Mouse (Mus musculus) adrenal gland, postnatal 36 days (tissue): ENCODE results near the gene Tom1l1. TPM values are rescaled to one million over a fixed set of nuclear protein-coding genes. Genes with fewer than 3 reads are reported as not detected.

Source experiments
- DNase-seq, 2 experiments: peaks; one replicate each; pipeline ENCODE4 v3.0.0; 2021; ENCODE audit warnings: mixed read lengths in 1 of 2
- total RNA-seq, 2 experiments: library from RNA; stranded (reverse); gene quantifications; 2 replicates each; pipeline ENCODE4 v1.2.3; 2021

Tom1l1 gene
- total RNA-seq, 2 experiments from 2014 or later, result 43.9 to 68.2 TPM

- DNase-seq, result no peak
Measured at GRCm38 (mm10) chr11:90675479-90676110, 12.6 kb downstream of the Tom1l1 start.

- peak in 1 of 2 experiments; percentile 17 for DNase-seq
Measured at GRCm38 (mm10) chr11:90667325-90667724, 20.8 kb downstream of the Tom1l1 start.

- DNase-seq, result no peak
Measured at GRCm38 (mm10) chr11:90666916-90667315, 21.2 kb downstream of the Tom1l1 start.

GRCm38 (mm10) chr11:90666144-90666757 is 21.9 kb downstream of the Tom1l1 start:
- no peak for DNase-seq

- no peak for DNase-seq
Measured at GRCm38 (mm10) chr11:90665161-90665560, 23.0 kb downstream of the Tom1l1 start.

- DNase-seq, result no peak
Measured at GRCm38 (mm10) chr11:90664345-90664986, 23.7 kb downstream of the Tom1l1 start.

GRCm38 (mm10) chr11:90663618-90664297 is 24.4 kb downstream of the Tom1l1 start:
- no peak for DNase-seq

GRCm38 (mm10) chr11:90663052-90663451 is 25.1 kb downstream of the Tom1l1 start:
- no peak for DNase-seq

GRCm38 (mm10) chr11:90660662-90661061 is 27.5 kb downstream of the Tom1l1 start:
- DNase-seq, result peak; percentile 34 to 35

- DNase-seq, result no peak
Measured at GRCm38 (mm10) chr11:90657527-90657926, 30.6 kb downstream of the Tom1l1 start.

GRCm38 (mm10) chr11:90652603-90653002 is 35.6 kb downstream of the Tom1l1 start:
- DNase-seq, result no peak

- DNase-seq, result no peak
Measured at GRCm38 (mm10) chr11:90650231-90650885, 37.8 kb downstream of the Tom1l1 start.

- DNase-seq, result peak; percentile 10 to 22
Measured at GRCm38 (mm10) chr11:90649777-90650176, 38.4 kb downstream of the Tom1l1 start.

- DNase-seq, result peak; percentile 49 to 73
Measured at GRCm38 (mm10) chr11:90638312-90638830, 49.8 kb downstream of the Tom1l1 start.

GRCm38 (mm10) chr11:90637440-90638311 is 50.5 kb downstream of the Tom1l1 start, which contains the start of the genes Stxbp4 and Cox11:
Gene Stxbp4, minus strand, starts transcription at chr11:90638084.
Gene Cox11, plus strand, starts transcription at chr11:90638173.
- DNase-seq, result peak; percentile 94 to 96

- no peak for DNase-seq
Measured at GRCm38 (mm10) chr11:90634661-90635060, 53.5 kb downstream of the Tom1l1 start.

- DNase-seq, result no peak
Measured at GRCm38 (mm10) chr11:90632480-90632879, 55.7 kb downstream of the Tom1l1 start.

- no peak for DNase-seq
Measured at GRCm38 (mm10) chr11:90627751-90628150, 60.4 kb downstream of the Tom1l1 start.

GRCm38 (mm10) chr11:90625174-90625573 is 63.0 kb downstream of the Tom1l1 start:
- DNase-seq, result no peak

GRCm38 (mm10) chr11:90623477-90623876 is 64.7 kb downstream of the Tom1l1 start:
- peak; percentile 11 to 52 for DNase-seq

- DNase-seq, result no peak
Measured at GRCm38 (mm10) chr11:90622500-90622899, 65.7 kb downstream of the Tom1l1 start.
